Mouse (Mus musculus) forebrain, postnatal 0 days (tissue): Measurements from ENCODE around the gene Med16. TPM values are rescaled to one million over a fixed set of nuclear protein-coding genes. Genes with fewer than 3 reads are reported as not detected.

Experiments used
- ATAC-seq: fragments of 200-750 bp; cut with Nextera tagmentation; 2 replicates; pipeline ENCODE4 v1.8.0; 2017; ENCODE audit warnings: mild to moderate bottlenecking, moderate library complexity
- DNase-seq: peaks from one replicate; pipeline ENCODE4 v3.0.0-alpha.2; 2015
- H3K27ac ChIP-seq: fragments of 300-500 bp; sonication (generic); 2 replicates; pipeline ENCODE4 v1.5.1; 2014; ENCODE audit warnings: low read depth, mild to moderate bottlenecking, antibody characterized with exemption, low read length, moderate library complexity, mixed read lengths
- H3K27me3 ChIP-seq: fragments of 300-500 bp; sonication (generic); 2 replicates; pipeline ENCODE4 v1.6.1; 2014; ENCODE audit warnings: mild to moderate bottlenecking, low read length, mixed read lengths; ENCODE audit not compliant: insufficient read depth
- H3K36me3 ChIP-seq: fragments of 300-500 bp; sonication (generic); 2 replicates; pipeline ENCODE4 v1.6.1; 2014; ENCODE audit warnings: mild to moderate bottlenecking, moderate library complexity; ENCODE audit not compliant: insufficient read depth
- H3K4me1 ChIP-seq: fragments of 300-500 bp; sonication (generic); 2 replicates; pipeline ENCODE4 v1.6.1; 2014; ENCODE audit warnings: antibody characterized with exemption; ENCODE audit not compliant: insufficient read depth
- H3K4me2 ChIP-seq: fragments of 300-500 bp; sonication (generic); 2 replicates; pipeline ENCODE4 v1.6.1; 2014; ENCODE audit warnings: low read depth, mild to moderate bottlenecking, moderate library complexity
- H3K4me3 ChIP-seq: fragments of 300-500 bp; sonication (generic); 2 replicates; pipeline ENCODE4 v1.5.1; 2014; ENCODE audit warnings: low read depth, low read length, mixed read lengths
- H3K9ac ChIP-seq: fragments of 300-500 bp; sonication (generic); 2 replicates; pipeline ENCODE4 v1.6.1; 2014; ENCODE audit warnings: mild to moderate bottlenecking
- H3K9me3 ChIP-seq: fragments of 300-500 bp; sonication (generic); 2 replicates; pipeline ENCODE4 v1.6.1; 2016; ENCODE audit warnings: low read length
- CTCF ChIP-seq: sonication (generic); IDR thresholded peaks from 2 replicates; pipeline ENCODE4 v1.5.1; 2016; ENCODE audit warnings: antibody characterized with exemption, control low read depth, low read depth
- WGBS: fragments of 180-500 bp; shearing (Covaris S2); extraction: QIAGEN DNeasy Blood & Tissue Kit; methylation state at CpG from one replicate; pipeline ENCODE4 v1.1.7; 2014; 5-methylcytosine and 5-hydroxymethylcytosine counted together
- polyA plus RNA-seq: library from polyadenylated mRNA; unstranded; fragments of >200 nt; fragmentation: Nextera tagmentation; extraction: Ambion mirVana; gene quantifications from 2 replicates; pipeline ENCODE4 v1.2.1, GENCODE M21; 2015
- total RNA-seq: library from RNA; depleted of rRNA; stranded (reverse); fragments of >200 nt; gene quantifications from 2 replicates; pipeline ENCODE4 v1.2.3, GENCODE M21; 2014

Gene Med16
- total and polyA plus RNA-seq, 2 experiments from 2014 or later, result 56.0 to 60.9 TPM

DNA sequence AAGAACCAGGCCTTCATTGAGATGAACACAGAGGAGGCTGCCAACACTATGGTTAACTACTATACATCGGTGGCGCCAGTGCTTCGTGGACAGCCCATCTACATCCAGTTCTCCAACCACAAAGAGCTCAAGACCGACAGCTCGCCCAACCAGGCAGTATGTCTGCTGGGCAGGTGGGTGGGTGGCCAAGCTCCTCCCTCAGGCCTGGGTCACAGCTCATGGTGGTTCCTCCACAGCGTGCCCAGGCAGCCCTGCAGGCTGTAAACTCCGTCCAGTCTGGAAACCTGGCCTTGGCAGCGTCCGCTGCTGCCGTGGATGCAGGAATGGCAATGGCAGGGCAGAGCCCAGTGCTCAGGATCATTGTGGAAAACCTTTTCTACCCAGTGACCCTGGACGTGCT, 49.6 kb downstream of the Med16 start:
- H3K9ac ChIP-seq, result no peak overlapping the region
- H3K27me3 ChIP-seq, result no peaks in the 10 kb centered on the region
- H3K4me3 ChIP-seq, result no peak overlapping the region
- H3K36me3 ChIP-seq, result peaks cover 58% of the 10 kb centered on the region
- H3K27ac ChIP-seq, result no peak overlapping the region
- no peak for ATAC-seq
- peaks cover 25% of the 10 kb centered on the region for H3K4me1 ChIP-seq
- no peak for TF ChIP-seq CTCF
- H3K9me3 ChIP-seq, result no peaks in the 10 kb centered on the region
- WGBS, result 81% methylated on average over 11 of the region's 11 CpGs
- H3K4me2 ChIP-seq, result no peak overlapping the region
- DNase-seq, result no peak

GRCm38 (mm10) chr10:79858416-79859074, 50.2 kb downstream of the Med16 start:
- peak; percentile 81 for DNase-seq
- 30% methylated on average over 16 of the region's 17 CpGs for WGBS
- Histone ChIP-seq H3K9me3 (no peaks in the 10 kb centered on the region), H3K36me3 (peaks cover 53% of the 10 kb centered on the region), H3K27me3 (no peaks in the 10 kb centered on the region), H3K4me1 (peaks cover 25% of the 10 kb centered on the region), H3K4me3 (no peak overlapping the region), H3K4me2 (peak overlapping the region; percentile 82; the same call in 1 of the 2 replicates), H3K9ac (peak overlapping the region; percentile 33; the same call in 1 of the 2 replicates), H3K27ac (peak overlapping the region; percentile 40; the same call in 1 of the 2 replicates)
- TF ChIP-seq CTCF, result no peak
- no peak for ATAC-seq

DNA sequence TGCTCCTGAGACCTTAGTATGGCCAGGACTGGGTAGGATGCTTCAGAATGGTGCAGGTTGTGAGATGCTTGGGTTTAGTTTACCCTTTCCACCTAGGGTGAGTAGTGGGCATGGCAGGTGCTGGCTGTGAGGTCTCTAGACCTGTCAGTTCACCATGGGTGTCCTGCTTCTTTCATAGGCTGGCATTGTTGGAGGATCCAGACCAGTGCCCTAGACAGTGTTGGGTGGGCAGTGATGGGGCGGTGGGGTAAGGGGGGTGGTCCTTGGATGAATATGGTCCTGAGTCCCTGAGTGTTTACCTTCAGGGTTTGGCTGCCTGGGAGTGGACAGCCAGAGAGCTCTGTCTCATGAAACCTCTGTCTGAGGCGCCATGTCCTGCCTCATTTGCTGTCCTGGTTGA, 50.8 kb downstream of the Med16 start:
- no peak for ATAC-seq
- Histone ChIP-seq H3K4me1 (peaks cover 30% of the 10 kb centered on the region), H3K9me3 (no peaks in the 10 kb centered on the region), H3K36me3 (peaks cover 46% of the 10 kb centered on the region), H3K4me3 (no peak overlapping the region), H3K4me2 (peak overlapping the region; percentile 82), H3K27ac (peak overlapping the region; percentile 40; the same call in 1 of the 2 replicates), H3K27me3 (no peaks in the 10 kb centered on the region), H3K9ac (no peak overlapping the region; the same call in 1 of the 2 replicates)
- WGBS, result 61% methylated on average over 2 of the region's 2 CpGs
- DNase-seq, result no peak
- TF ChIP-seq CTCF, result no peak

GRCm38 (mm10) chr10:79857452-79857811, 51.3 kb downstream of the Med16 start:
- peaks cover 34% of the 10 kb centered on the region for H3K4me1 ChIP-seq
- 15% methylated on average over 4 of the region's 4 CpGs for WGBS
- H3K27me3 ChIP-seq, result no peaks in the 10 kb centered on the region
- TF ChIP-seq CTCF, result no peak
- DNase-seq (peak; percentile 47), ATAC-seq (no peak)
- peak overlapping the region; percentile 99; the same call in 1 of the 2 replicates for H3K9ac ChIP-seq
- H3K4me2 ChIP-seq, result peak overlapping the region; percentile 82
- H3K4me3 ChIP-seq, result peak overlapping the region; percentile 9; the same call in 1 of the 2 replicates
- H3K9me3 ChIP-seq, result no peaks in the 10 kb centered on the region
- H3K27ac ChIP-seq, result 0 out of 2 replicates have a peak overlapping the region, but pooled peaks have one; percentile 40
- peaks cover 42% of the 10 kb centered on the region for H3K36me3 ChIP-seq

DNA sequence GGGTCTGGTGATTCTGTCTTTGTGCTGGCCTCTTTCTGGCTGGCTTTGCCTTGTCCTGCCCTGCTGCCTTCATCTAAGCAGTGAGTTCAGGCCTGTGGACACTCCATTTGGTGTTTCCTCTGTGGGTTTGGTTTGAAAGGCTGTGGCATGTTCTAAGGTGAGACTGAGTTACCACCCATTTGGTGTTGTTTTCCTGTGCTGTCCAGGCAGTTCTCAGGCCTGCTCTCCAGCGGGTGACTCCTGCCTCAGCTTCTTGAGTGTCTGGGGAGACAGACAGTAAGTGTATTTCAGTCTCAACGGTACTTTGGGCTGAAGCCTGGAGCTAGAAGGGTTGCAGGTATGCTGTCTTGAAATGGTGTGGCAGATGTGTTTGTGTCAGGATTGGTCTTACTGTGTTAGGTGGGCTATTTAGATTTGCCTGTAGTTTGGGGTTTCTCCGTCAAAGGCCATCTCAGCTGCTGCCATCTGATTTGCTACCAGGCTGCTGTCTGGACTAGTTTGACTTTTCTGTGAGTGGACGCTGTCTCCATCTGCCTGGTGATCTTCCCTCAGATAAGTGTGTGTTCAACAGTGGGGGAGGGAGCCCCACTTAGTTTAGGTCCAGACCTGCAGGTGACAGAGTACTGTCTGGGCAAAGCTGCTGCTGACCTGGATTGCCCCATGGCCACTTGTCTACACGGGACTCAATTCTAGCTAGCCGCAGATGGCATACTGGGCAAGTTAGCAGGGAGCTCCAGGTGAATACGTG, 51.8 kb downstream of the Med16 start:
- H3K36me3 ChIP-seq, result peaks cover 36% of the 10 kb centered on the region
- H3K4me3 ChIP-seq, result peak overlapping the region; percentile 89
- 0 out of 2 replicates have a peak overlapping the region, but pooled peaks have one; percentile 40 for H3K27ac ChIP-seq
- DNase-seq, result no peak
- H3K4me1 ChIP-seq, result peaks cover 40% of the 10 kb centered on the region
- H3K9me3 ChIP-seq, result no peaks in the 10 kb centered on the region
- H3K9ac ChIP-seq, result peak overlapping the region; percentile 99
- 41% methylated on average over 7 of the region's 7 CpGs for WGBS
- no peak for TF ChIP-seq CTCF
- ATAC-seq, result no peak
- H3K27me3 ChIP-seq, result no peaks in the 10 kb centered on the region
- peak overlapping the region; percentile 82 for H3K4me2 ChIP-seq

DNA sequence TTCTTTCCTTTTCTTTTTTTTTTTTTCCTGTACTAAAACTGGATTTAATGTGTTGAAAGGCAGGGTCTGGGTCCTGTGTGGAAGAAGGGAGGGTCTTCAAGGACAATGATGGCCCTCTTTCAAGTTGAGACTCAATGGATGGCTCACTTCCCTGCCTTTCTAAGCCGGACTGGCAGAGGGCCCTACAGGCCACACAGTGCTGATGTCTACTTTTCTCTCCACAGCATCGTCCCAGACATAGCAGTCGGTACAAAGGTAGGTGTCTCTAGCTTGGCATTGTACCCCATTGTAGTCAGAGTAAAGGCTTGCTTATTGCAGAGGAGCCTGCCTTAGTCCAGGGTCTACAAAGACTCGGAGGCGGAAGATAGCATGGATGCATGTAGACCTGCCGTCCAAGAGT, 52.4 kb downstream of the Med16 start:
- 21% methylated on average over 6 of the region's 6 CpGs for WGBS
- TF ChIP-seq CTCF, result no peak
- Histone ChIP-seq H3K9ac (peak overlapping the region; percentile 99), H3K4me2 (peak overlapping the region; percentile 82), H3K4me1 (peaks cover 42% of the 10 kb centered on the region), H3K27ac (0 out of 2 replicates have a peak overlapping the region, but pooled peaks have one; percentile 1), H3K9me3 (no peaks in the 10 kb centered on the region), H3K27me3 (no peaks in the 10 kb centered on the region), H3K4me3 (peak overlapping the region; percentile 89), H3K36me3 (peaks cover 30% of the 10 kb centered on the region)
- DNase-seq (no peak), ATAC-seq (no peak)
